Mouse (Mus musculus) G1E (cell line): Measurements from ENCODE around the gene App.

Source experiments
- CTCF ChIP-seq: IDR thresholded peaks from 2 replicates; pipeline ENCODE4 v1.5.1; 2012; ENCODE audit warnings: low read depth, low read length, inconsistent platforms, mixed read lengths
- GATA1 ChIP-seq: IDR thresholded peaks from 2 replicates; pipeline ENCODE4 v1.6.1; 2012; ENCODE audit warnings: borderline replicate concordance, low read length, inconsistent platforms, mixed read lengths
- POLR2AphosphoS5 ChIP-seq: IDR thresholded peaks from 2 replicates; pipeline ENCODE4 v1.6.1; 2012; ENCODE audit warnings: low read depth, low read length, inconsistent platforms; ENCODE audit not compliant: insufficient replicate concordance

DNA sequence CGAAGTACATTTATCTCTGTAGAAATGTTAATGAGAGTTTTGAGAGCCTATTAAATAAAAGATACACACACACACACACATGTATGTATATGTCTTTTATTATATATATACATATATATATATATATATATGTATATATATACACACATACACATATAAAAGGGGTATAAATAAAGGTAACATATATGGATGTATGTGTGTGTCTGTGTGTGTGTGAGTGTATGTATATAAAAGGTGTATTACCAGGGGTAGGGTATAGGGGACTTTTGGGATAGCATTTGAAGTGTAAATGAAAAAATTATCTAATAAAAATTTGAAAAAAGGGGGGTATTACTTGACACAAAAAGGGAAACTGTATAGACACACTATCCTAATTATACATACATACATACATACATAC is 217.7 kb downstream of the App start:
- TF ChIP-seq CTCF, result no peak
- no peak for TF ChIP-seq GATA1
- TF ChIP-seq POLR2AphosphoS5, result no peak
